Mouse (Mus musculus): Measurements from ENCODE around the gene Ifi27. TPM values are rescaled to one million over a fixed set of nuclear protein-coding genes. Genes with fewer than 3 reads are reported as not detected.
A peak's percentile ranks its signal among the peaks of the same experiment; 100 is the strongest.
"Not testable (repeated sequence)": the region's sequence is repeated elsewhere in the genome, so short reads cannot be mapped to it uniquely, and the experiment has no call there.

Gene Ifi27
- polyA plus RNA-seq, 1 experiment from 2014 or later, result 9.3 TPM

GRCm38 (mm10) chr12:103425016-103425728 is 8.8 kb upstream of the Ifi27 start:
- Histone ChIP-seq H3K4me2 (peak overlapping the region; percentile 89), H3K27ac (peak overlapping the region; percentile 63), H3K4me3 (peak overlapping the region; percentile 78), H3K9me3 (no peaks in the 10 kb centered on the region), H3K27me3 (no peaks in the 10 kb centered on the region), H3K36me3 (peaks cover 11% of the 10 kb centered on the region), H3K9ac (peak overlapping the region; percentile 89), H3K4me1 (replicated peaks) (peaks cover 40% of the 10 kb centered on the region)
- 11% methylated on average over 33 of the region's 33 CpGs for WGBS
- ATAC-seq (ENCODE audit: low FRiP score), result peak; percentile 69

GRCm38 (mm10) chr12:103425729-103426470 is 8.1 kb upstream of the Ifi27 start, which contains the start of gene Ddx24:
TSS of gene Ddx24 (minus strand) at chr12:103425830.
- peaks cover 11% of the 10 kb centered on the region for H3K36me3 ChIP-seq
- H3K9me3 ChIP-seq, result no peaks in the 10 kb centered on the region
- ATAC-seq (ENCODE audit: low FRiP score), result peak; percentile 100
- peak within 1 kb of the TSS; percentile 78 for H3K4me3 ChIP-seq
- H3K27me3 ChIP-seq, result no peaks in the 10 kb centered on the region
- H3K4me2 ChIP-seq, result peak within 1 kb of the TSS; percentile 89
- H3K4me1 ChIP-seq (replicated peaks), result peaks cover 37% of the 10 kb centered on the region
- peak within 1 kb of the TSS; percentile 89 for H3K9ac ChIP-seq
- peak within 1 kb of the TSS; percentile 63 for H3K27ac ChIP-seq
- WGBS, result 1% methylated on average over 33 of the region's 33 CpGs

GRCm38 (mm10) chr12:103426710-103427109 is 7.3 kb upstream of the Ifi27 start:
- 90% methylated on average over 7 of the region's 7 CpGs for WGBS
- Histone ChIP-seq H3K9ac (no peak overlapping the region), H3K4me3 (no peak overlapping the region), H3K36me3 (peaks cover 11% of the 10 kb centered on the region), H3K4me2 (no peak overlapping the region), H3K27me3 (no peaks in the 10 kb centered on the region), H3K27ac (no peak overlapping the region), H3K4me1 (replicated peaks) (peaks cover 29% of the 10 kb centered on the region), H3K9me3 (no peaks in the 10 kb centered on the region)
- ATAC-seq (ENCODE audit: low FRiP score), result no peak

GRCm38 (mm10) chr12:103433430-103433829 is 581 bp upstream of the Ifi27 start:
- H3K9ac ChIP-seq, result no peak overlapping the region
- H3K4me1 ChIP-seq (replicated peaks), result no peaks in the 10 kb centered on the region
- no peaks in the 10 kb centered on the region for H3K36me3 ChIP-seq
- H3K4me3 ChIP-seq, result no peak overlapping the region
- WGBS, result 89% methylated on average over 2 of the region's 2 CpGs
- H3K4me2 ChIP-seq, result no peak overlapping the region
- H3K27me3 ChIP-seq, result no peaks in the 10 kb centered on the region
- no peak for ATAC-seq (ENCODE audit: low FRiP score)
- H3K9me3 ChIP-seq, result no peaks in the 10 kb centered on the region
- H3K27ac ChIP-seq, result no peak overlapping the region

GRCm38 (mm10) chr12:103434861-103435260 is 850 bp downstream of the Ifi27 start:
- Histone ChIP-seq H3K9ac (no peak overlapping the region), H3K4me1 (replicated peaks) (no peaks in the 10 kb centered on the region), H3K27ac (no peak overlapping the region), H3K36me3 (no peaks in the 10 kb centered on the region), H3K27me3 (no peaks in the 10 kb centered on the region), H3K4me3 (no peak overlapping the region), H3K4me2 (no peak overlapping the region), H3K9me3 (no peaks in the 10 kb centered on the region)
- no peak for ATAC-seq (ENCODE audit: low FRiP score)

GRCm38 (mm10) chr12:103437601-103438000 is 3.6 kb downstream of the Ifi27 start:
- no peaks in the 10 kb centered on the region for H3K9me3 ChIP-seq
- H3K9ac ChIP-seq, result no peak overlapping the region
- no peak for ATAC-seq (ENCODE audit: low FRiP score)
- no peaks in the 10 kb centered on the region for H3K4me1 ChIP-seq (replicated peaks)
- H3K27me3 ChIP-seq, result no peaks in the 10 kb centered on the region
- no peak overlapping the region for H3K4me3 ChIP-seq
- WGBS, result 100% methylated on average over 1 of the region's 1 CpGs
- H3K4me2 ChIP-seq, result no peak overlapping the region
- no peaks in the 10 kb centered on the region for H3K36me3 ChIP-seq
- no peak overlapping the region for H3K27ac ChIP-seq

GRCm38 (mm10) chr12:103443524-103443923 is 9.5 kb downstream of the Ifi27 start, which contains the start of gene Ifi27l2a:
TSS of gene Ifi27l2a (minus strand) at chr12:103443680.
- no peak within 1 kb of the TSS for H3K4me3 ChIP-seq
- H3K4me2 ChIP-seq, result no peak within 1 kb of the TSS
- H3K27ac ChIP-seq, result no peak within 1 kb of the TSS
- no peaks in the 10 kb centered on the region for H3K27me3 ChIP-seq
- H3K9ac ChIP-seq, result no peak within 1 kb of the TSS
- 67% methylated on average over 3 of the region's 3 CpGs for WGBS
- H3K4me1 ChIP-seq (replicated peaks), result no peaks in the 10 kb centered on the region
- no peak for ATAC-seq (ENCODE audit: low FRiP score)
- no peaks in the 10 kb centered on the region for H3K9me3 ChIP-seq
- no peaks in the 10 kb centered on the region for H3K36me3 ChIP-seq

GRCm38 (mm10) chr12:103444261-103444660 is 10.2 kb downstream of the Ifi27 start:
- 49% methylated on average over 6 of the region's 7 CpGs for WGBS
- not testable (repeated sequence) for H3K4me3 ChIP-seq; H3K4me1 ChIP-seq (replicated peaks); H3K9me3 ChIP-seq; H3K9ac ChIP-seq; H3K27me3 ChIP-seq; H3K4me2 ChIP-seq; ATAC-seq (ENCODE audit: low FRiP score); H3K36me3 ChIP-seq; H3K27ac ChIP-seq

GRCm38 (mm10) chr12:103445060-103445459 is 11.0 kb downstream of the Ifi27 start:
- WGBS, result 84% methylated on average over 3 of the region's 3 CpGs
- Histone ChIP-seq H3K4me3 (no peak overlapping the region), H3K4me1 (replicated peaks) (no peaks in the 10 kb centered on the region), H3K4me2 (no peak overlapping the region), H3K27ac (no peak overlapping the region), H3K27me3 (no peaks in the 10 kb centered on the region), H3K36me3 (no peaks in the 10 kb centered on the region), H3K9ac (no peak overlapping the region), H3K9me3 (no peaks in the 10 kb centered on the region)
- no peak for ATAC-seq (ENCODE audit: low FRiP score)

GRCm38 (mm10) chr12:103453361-103453760 is 19.4 kb downstream of the Ifi27 start:
- no peak for ATAC-seq (ENCODE audit: low FRiP score)
- Histone ChIP-seq H3K27me3 (no peaks in the 10 kb centered on the region), H3K9ac (no peak overlapping the region), H3K4me2 (no peak overlapping the region), H3K9me3 (no peaks in the 10 kb centered on the region), H3K4me3 (no peak overlapping the region), H3K4me1 (replicated peaks) (no peaks in the 10 kb centered on the region), H3K27ac (no peak overlapping the region), H3K36me3 (no peaks in the 10 kb centered on the region)

- not testable (repeated sequence) for H3K4me2 ChIP-seq; H3K27me3 ChIP-seq; H3K36me3 ChIP-seq; H3K9ac ChIP-seq; H3K4me1 ChIP-seq (replicated peaks); ATAC-seq (ENCODE audit: low FRiP score); H3K27ac ChIP-seq; H3K9me3 ChIP-seq; H3K4me3 ChIP-seq
- no CpG with 5 or more reads among the region's 1 CpGs for WGBS
Observed at GRCm38 (mm10) chr12:103456727-103457126, 22.7 kb downstream of the Ifi27 start.

- Histone ChIP-seq H3K4me3 (no peak within 1 kb of the TSS), H3K9me3 (no peaks in the 10 kb centered on the region), H3K27me3 (no peaks in the 10 kb centered on the region), H3K27ac (no peak within 1 kb of the TSS), H3K4me1 (replicated peaks) (no peaks in the 10 kb centered on the region), H3K4me2 (no peak within 1 kb of the TSS), H3K9ac (no peak within 1 kb of the TSS), H3K36me3 (no peaks in the 10 kb centered on the region)
- WGBS, result 82% methylated on average over 3 of the region's 3 CpGs
- ATAC-seq (ENCODE audit: low FRiP score), result no peak
Observed at GRCm38 (mm10) chr12:103457140-103457539, 23.1 kb downstream of the Ifi27 start, which contains the start of gene Ifi27l2b. TSS of gene Ifi27l2b (minus strand) at chr12:103457223.

- Histone ChIP-seq H3K27ac (no peak overlapping the region), H3K36me3 (no peaks in the 10 kb centered on the region), H3K9me3 (no peaks in the 10 kb centered on the region), H3K4me1 (replicated peaks) (no peaks in the 10 kb centered on the region), H3K9ac (no peak overlapping the region), H3K4me2 (no peak overlapping the region), H3K4me3 (no peak overlapping the region), H3K27me3 (no peaks in the 10 kb centered on the region)
- ATAC-seq (ENCODE audit: low FRiP score), result no peak
- 50% methylated on average over 2 of the region's 2 CpGs for WGBS
Observed at GRCm38 (mm10) chr12:103474481-103474880, 40.5 kb downstream of the Ifi27 start.
